Mouse (Mus musculus): ENCODE data around the gene Kremen1. TPM values are rescaled to one million over a fixed set of nuclear protein-coding genes. Genes with fewer than 3 reads are reported as not detected.

The Kremen1 gene
- polyA plus RNA-seq, 1 experiment from 2014 or later: 16.5 TPM

- DNase-seq (ENCODE audit: low spot score): no peak
- Histone ChIP-seq H3K27ac (replicated peaks) (peak overlapping the region; percentile 25; the same call in 1 of the 2 replicates), H3K4me3 (no peak overlapping the region), H3K4me1 (peaks cover 39% of the 10 kb centered on the region), H3K27me3 (replicated peaks; ENCODE audit: low read depth, poor library complexity, severe bottlenecking) (no peaks in the 10 kb centered on the region), H3K9me3 (no peaks in the 10 kb centered on the region), H3K36me3 (replicated peaks) (peaks cover 65% of the 10 kb centered on the region)
- 69% methylated on average over 7 of the region's 7 CpGs for WGBS
Measured at GRCm38 (mm10) chr11:5196583-5196982, 64.8 kb downstream of the Kremen1 start.

- peaks cover 64% of the 10 kb centered on the region for H3K4me1 ChIP-seq
Measured at GRCm38 (mm10) chr11:5193576-5193881, 67.8 kb downstream of the Kremen1 start.

DNA sequence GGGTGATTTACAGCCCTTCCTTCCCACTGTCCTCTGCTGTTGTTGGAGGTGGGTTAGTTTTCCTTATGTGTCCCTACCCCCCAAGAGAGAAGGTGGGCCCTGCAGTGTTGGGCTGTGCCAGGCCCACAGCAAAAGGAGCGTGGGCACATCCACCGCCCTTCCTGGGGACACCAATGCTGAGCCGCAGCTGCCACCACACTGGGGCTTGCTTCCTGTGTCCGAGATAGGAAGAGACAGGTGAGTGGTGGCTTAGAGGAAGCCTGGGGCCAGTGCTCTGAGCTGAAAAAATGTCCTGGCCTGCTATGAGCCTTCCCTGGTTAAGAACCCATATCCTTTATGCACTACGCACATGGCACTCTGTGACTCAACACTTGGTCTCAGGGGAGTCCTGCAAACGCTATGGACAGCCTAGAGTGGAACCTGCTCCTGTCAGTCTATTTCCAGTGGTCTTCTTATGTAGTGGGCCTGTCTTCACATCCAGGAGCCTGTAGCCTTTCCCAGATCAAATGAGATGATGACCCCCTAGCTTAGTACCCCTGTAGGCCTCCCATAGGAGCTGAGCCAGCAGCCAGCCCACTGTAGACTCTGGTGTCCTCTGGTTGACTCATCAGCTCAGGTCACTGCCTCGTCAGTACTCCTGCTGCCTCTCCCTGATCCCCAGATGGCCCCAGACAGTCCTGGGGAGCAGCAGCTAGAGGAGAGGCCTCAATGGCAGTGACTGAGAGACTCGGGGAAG lies 68.3 kb downstream of the Kremen1 start:
- Histone ChIP-seq H3K4me1 (peaks cover 64% of the 10 kb centered on the region), H3K36me3 (replicated peaks) (peaks cover 45% of the 10 kb centered on the region), H3K27me3 (replicated peaks; ENCODE audit: low read depth, poor library complexity, severe bottlenecking) (no peaks in the 10 kb centered on the region), H3K9me3 (no peaks in the 10 kb centered on the region), H3K4me3 (no peak overlapping the region), H3K27ac (replicated peaks) (peak overlapping the region; percentile 42; the same call in 1 of the 2 replicates)
- no peak for DNase-seq (ENCODE audit: low spot score)
- WGBS: 83% methylated on average over 8 of the region's 8 CpGs

More at GRCm38 (mm10) chr11:5193576-5193881, 67.8 kb downstream of the Kremen1 start:
- no peaks in the 10 kb centered on the region for H3K9me3 ChIP-seq
- H3K36me3 ChIP-seq (replicated peaks): peaks cover 50% of the 10 kb centered on the region
- no peak for DNase-seq (ENCODE audit: low spot score)
- 46% methylated on average over 1 of the region's 1 CpGs for WGBS
- H3K27ac ChIP-seq (replicated peaks): peak overlapping the region; percentile 42; the same call in 1 of the 2 replicates
- H3K27me3 ChIP-seq (replicated peaks; ENCODE audit: low read depth, poor library complexity, severe bottlenecking): no peaks in the 10 kb centered on the region
- H3K4me3 ChIP-seq: no peak overlapping the region

GRCm38 (mm10) chr11:5192084-5192516 lies 69.3 kb downstream of the Kremen1 start:
- Histone ChIP-seq H3K27me3 (replicated peaks; ENCODE audit: low read depth, poor library complexity, severe bottlenecking) (no peaks in the 10 kb centered on the region), H3K27ac (replicated peaks) (peak overlapping the region; percentile 58; the same call in 1 of the 2 replicates), H3K4me3 (no peak overlapping the region), H3K9me3 (no peaks in the 10 kb centered on the region), H3K4me1 (peaks cover 67% of the 10 kb centered on the region), H3K36me3 (replicated peaks) (peaks cover 35% of the 10 kb centered on the region)
- DNase-seq (ENCODE audit: low spot score): no peak
- 60% methylated on average over 9 of the region's 9 CpGs for WGBS

GRCm38 (mm10) chr11:5189239-5189933 lies 72.0 kb downstream of the Kremen1 start:
- Histone ChIP-seq H3K4me3 (no peak overlapping the region), H3K36me3 (replicated peaks) (peaks cover 17% of the 10 kb centered on the region), H3K27ac (replicated peaks) (0 out of 2 replicates have a peak overlapping the region, but pooled peaks have one; percentile 7), H3K9me3 (no peaks in the 10 kb centered on the region), H3K27me3 (replicated peaks; ENCODE audit: low read depth, poor library complexity, severe bottlenecking) (no peaks in the 10 kb centered on the region), H3K4me1 (peaks cover 68% of the 10 kb centered on the region)
- DNase-seq (ENCODE audit: low spot score): peak; percentile 42
- 44% methylated on average over 9 of the region's 9 CpGs for WGBS

DNA sequence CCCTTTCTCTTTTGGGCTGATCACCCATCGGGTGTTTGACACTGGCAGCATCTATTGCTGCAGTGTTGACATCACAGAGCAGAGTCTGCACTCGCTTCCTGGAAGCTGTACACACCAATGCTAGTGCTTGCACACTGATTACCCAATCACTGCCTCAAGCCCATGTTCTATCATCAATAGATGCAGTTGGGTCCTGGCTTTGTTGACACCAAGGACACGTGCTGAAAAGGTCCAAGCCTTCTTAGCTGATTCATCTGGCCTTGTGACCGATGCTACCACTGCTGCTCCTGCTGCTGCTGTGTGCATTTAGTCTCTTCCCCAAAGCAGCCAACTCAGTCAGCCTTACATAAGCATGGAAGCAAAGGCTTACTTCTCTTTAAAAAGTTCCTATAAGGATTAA lies 73.2 kb downstream of the Kremen1 start:
- Histone ChIP-seq H3K36me3 (replicated peaks) (peaks cover 5% of the 10 kb centered on the region), H3K4me3 (no peak overlapping the region), H3K27ac (replicated peaks) (no peak overlapping the region), H3K9me3 (no peaks in the 10 kb centered on the region), H3K27me3 (replicated peaks; ENCODE audit: low read depth, poor library complexity, severe bottlenecking) (no peaks in the 10 kb centered on the region), H3K4me1 (peaks cover 72% of the 10 kb centered on the region)
- DNase-seq (ENCODE audit: low spot score): no peak
- 91% methylated on average over 4 of the region's 4 CpGs for WGBS

DNA sequence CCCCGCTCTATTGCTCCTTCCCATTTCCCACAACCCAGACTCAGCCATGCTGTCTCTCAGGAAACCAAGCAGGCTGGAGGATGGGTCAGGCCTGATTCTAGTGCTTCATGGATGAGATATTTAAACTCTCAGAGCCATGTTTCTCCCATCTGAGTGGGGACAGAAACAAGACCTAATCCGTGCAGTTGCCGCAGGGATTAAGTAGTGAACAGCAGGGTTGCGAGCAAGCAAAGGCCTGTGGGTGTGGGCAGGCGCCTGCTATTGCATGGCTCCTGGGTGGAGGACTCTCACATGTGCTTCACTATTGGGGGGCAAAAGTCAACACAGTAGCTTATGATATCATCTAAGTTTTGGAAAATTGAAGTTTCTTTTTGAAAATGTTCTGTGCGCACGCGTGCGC lies 76.5 kb downstream of the Kremen1 start:
- H3K36me3 ChIP-seq (replicated peaks): no peaks in the 10 kb centered on the region
- DNase-seq (ENCODE audit: low spot score): no peak
- peaks cover 49% of the 10 kb centered on the region for H3K4me1 ChIP-seq
- H3K27me3 ChIP-seq (replicated peaks; ENCODE audit: low read depth, poor library complexity, severe bottlenecking): peaks cover 7% of the 10 kb centered on the region; the same call in 1 of the 2 replicates
- H3K9me3 ChIP-seq: no peaks in the 10 kb centered on the region
- WGBS: 80% methylated on average over 9 of the region's 9 CpGs
- H3K27ac ChIP-seq (replicated peaks): peak overlapping the region; percentile 85
- H3K4me3 ChIP-seq: peak overlapping the region; percentile 32; the same call in 1 of the 2 replicates

DNA sequence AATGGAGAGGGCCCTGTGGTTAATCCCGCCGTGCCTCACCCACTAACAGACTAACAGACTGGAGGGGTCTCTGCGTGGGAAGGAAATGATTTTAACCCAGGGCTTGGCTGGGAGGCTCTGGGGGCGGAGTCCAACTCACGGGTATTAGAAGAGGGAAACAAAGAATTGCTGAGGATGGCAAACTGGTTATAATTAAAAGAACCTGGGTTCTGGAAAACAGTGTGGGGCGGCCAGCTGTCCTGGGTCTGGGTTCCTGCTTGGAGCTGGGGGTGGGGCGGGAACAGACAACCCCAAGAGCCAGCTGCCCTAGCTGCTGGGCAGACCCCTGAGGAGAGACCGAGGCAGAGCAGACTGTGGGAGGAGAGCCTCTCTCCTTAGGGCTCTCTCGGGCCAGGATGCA lies 77.1 kb downstream of the Kremen1 start:
- DNase-seq (ENCODE audit: low spot score): peak; percentile 60
- 21% methylated on average over 9 of the region's 9 CpGs for WGBS
- Histone ChIP-seq H3K36me3 (replicated peaks) (no peaks in the 10 kb centered on the region), H3K9me3 (no peaks in the 10 kb centered on the region), H3K27ac (replicated peaks) (peak overlapping the region; percentile 85), H3K27me3 (replicated peaks; ENCODE audit: low read depth, poor library complexity, severe bottlenecking) (peaks cover 11% of the 10 kb centered on the region), H3K4me1 (peaks cover 47% of the 10 kb centered on the region), H3K4me3 (peak overlapping the region; percentile 32; the same call in 1 of the 2 replicates)

- Histone ChIP-seq H3K27ac (replicated peaks) (no peak overlapping the region), H3K36me3 (replicated peaks) (no peaks in the 10 kb centered on the region), H3K27me3 (replicated peaks; ENCODE audit: low read depth, poor library complexity, severe bottlenecking) (peaks cover 20% of the 10 kb centered on the region), H3K9me3 (no peaks in the 10 kb centered on the region), H3K4me3 (no peak overlapping the region), H3K4me1 (peaks cover 51% of the 10 kb centered on the region)
- no peak for DNase-seq (ENCODE audit: low spot score)
- 68% methylated on average over 4 of the region's 4 CpGs for WGBS
Measured at GRCm38 (mm10) chr11:5182870-5183269, 78.5 kb downstream of the Kremen1 start.

- Histone ChIP-seq H3K36me3 (replicated peaks) (no peaks in the 10 kb centered on the region), H3K9me3 (no peaks in the 10 kb centered on the region), H3K27ac (replicated peaks) (no peak overlapping the region), H3K4me1 (peaks cover 51% of the 10 kb centered on the region), H3K27me3 (replicated peaks; ENCODE audit: low read depth, poor library complexity, severe bottlenecking) (peaks cover 20% of the 10 kb centered on the region), H3K4me3 (no peak overlapping the region)
- 23% methylated on average over 13 of the region's 13 CpGs for WGBS
- DNase-seq (ENCODE audit: low spot score): peak; percentile 88
Measured at GRCm38 (mm10) chr11:5181850-5182404, 79.4 kb downstream of the Kremen1 start.

DNA sequence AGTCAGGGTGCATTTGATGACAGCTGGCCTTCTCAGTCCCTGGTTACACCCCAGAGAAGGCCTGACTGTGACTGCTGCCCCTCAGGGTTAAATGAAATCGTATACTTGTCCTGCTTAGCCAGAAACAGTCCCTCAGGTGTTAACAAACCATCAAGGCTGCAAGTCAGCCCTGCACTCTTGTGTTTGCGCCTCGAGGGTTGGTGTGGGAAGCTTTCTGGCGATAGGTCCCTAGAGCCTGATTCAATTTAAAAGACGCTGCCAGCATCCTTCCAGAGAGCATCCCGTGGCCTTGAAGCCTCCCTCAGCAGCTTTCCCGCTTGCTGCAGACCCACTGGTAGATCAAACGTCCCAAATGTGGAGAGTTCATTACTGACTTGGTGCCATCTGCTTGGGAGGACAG lies 82.0 kb downstream of the Kremen1 start:
- no peak overlapping the region for H3K4me3 ChIP-seq
- H3K36me3 ChIP-seq (replicated peaks): no peaks in the 10 kb centered on the region
- no peaks in the 10 kb centered on the region for H3K9me3 ChIP-seq
- DNase-seq (ENCODE audit: low spot score): no peak
- WGBS: 35% methylated on average over 8 of the region's 8 CpGs
- H3K27ac ChIP-seq (replicated peaks): no peak overlapping the region; the same call in 1 of the 2 replicates
- H3K4me1 ChIP-seq: peaks cover 39% of the 10 kb centered on the region
- H3K27me3 ChIP-seq (replicated peaks; ENCODE audit: low read depth, poor library complexity, severe bottlenecking): peaks cover 20% of the 10 kb centered on the region

GRCm38 (mm10) chr11:5177171-5177570 lies 84.2 kb downstream of the Kremen1 start:
- H3K9me3 ChIP-seq: no peaks in the 10 kb centered on the region
- peaks cover 39% of the 10 kb centered on the region for H3K4me1 ChIP-seq
- DNase-seq (ENCODE audit: low spot score): no peak
- no peak overlapping the region for H3K27ac ChIP-seq (replicated peaks)
- H3K36me3 ChIP-seq (replicated peaks): no peaks in the 10 kb centered on the region
- no peak overlapping the region for H3K4me3 ChIP-seq
- 66% methylated on average over 12 of the region's 12 CpGs for WGBS
- peaks cover 20% of the 10 kb centered on the region for H3K27me3 ChIP-seq (replicated peaks; ENCODE audit: low read depth, poor library complexity, severe bottlenecking)
